Mouse (Mus musculus): ENCODE data around the gene 4430402I18Rik.

- TF ChIP-seq CTCF (IDR thresholded peaks at IDR 0.05; ENCODE audit: low read depth) (no peak), EP300 (IDR thresholded peaks at IDR 0.05; ENCODE audit: low read depth) (no peak)
These were observed at the start of gene 4430402I18Rik for GRCm38 (mm10) chr19:28967652-28968051.

Data from liver, embryonic 14.5 days (tissue).